Mouse (Mus musculus): ENCODE results near the gene Dgka. TPM values are rescaled to one million over a fixed set of nuclear protein-coding genes. Genes with fewer than 3 reads are reported as not detected.
"Not testable (repeated sequence)": the region's sequence is repeated elsewhere in the genome, so short reads cannot be mapped to it uniquely, and the experiment has no call there.

The Dgka gene
- polyA plus RNA-seq, 1 experiment from 2014 or later: 6.8 TPM

GRCm38 (mm10) chr10:128725466-128725865 is 19.2 kb downstream of the Dgka start:
- WGBS: 91% methylated on average over 4 of the region's 4 CpGs
- not testable (repeated sequence) for H3K9me3 ChIP-seq; H3K9ac ChIP-seq; H3K27ac ChIP-seq; H3K4me1 ChIP-seq; ATAC-seq (ENCODE audit: low FRiP score, low read depth); H3K4me3 ChIP-seq; H3K27me3 ChIP-seq (replicated peaks); H3K4me2 ChIP-seq (replicated peaks); H3K36me3 ChIP-seq

- 90% methylated on average over 19 of the region's 19 CpGs for WGBS
- H3K9me3 ChIP-seq: no peaks in the 10 kb centered on the region
- H3K4me1 ChIP-seq: no peaks in the 10 kb centered on the region
- H3K4me2 ChIP-seq (replicated peaks): no peak overlapping the region
- H3K9ac ChIP-seq: no peak overlapping the region
- ATAC-seq (ENCODE audit: low FRiP score, low read depth): no peak
- H3K27me3 ChIP-seq (replicated peaks): no peaks in the 10 kb centered on the region
- no peaks in the 10 kb centered on the region for H3K36me3 ChIP-seq
- no peak overlapping the region for H3K4me3 ChIP-seq
- H3K27ac ChIP-seq: no peak overlapping the region
Observed at GRCm38 (mm10) chr10:128715559-128716537, 28.8 kb downstream of the Dgka start.

- H3K4me2 ChIP-seq (replicated peaks); H3K9ac ChIP-seq; H3K9me3 ChIP-seq; H3K4me3 ChIP-seq; H3K4me1 ChIP-seq; H3K36me3 ChIP-seq; H3K27me3 ChIP-seq (replicated peaks); H3K27ac ChIP-seq; ATAC-seq (ENCODE audit: low FRiP score, low read depth): not testable (repeated sequence)
- WGBS: 96% methylated on average over 7 of the region's 7 CpGs
Observed at GRCm38 (mm10) chr10:128711318-128711717, 33.3 kb downstream of the Dgka start.

GRCm38 (mm10) chr10:128705317-128705693 is 39.4 kb downstream of the Dgka start:
- no peak overlapping the region for H3K9ac ChIP-seq
- WGBS: 7% methylated on average over 11 of the region's 11 CpGs

GRCm38 (mm10) chr10:128704491-128705316 is 40.0 kb downstream of the Dgka start, which contains the start of gene Cdk2:
Gene Cdk2 (minus strand): TSS chr10:128705031.
- WGBS: under 1% methylated on average over 62 of the region's 62 CpGs
- H3K4me1 ChIP-seq: peaks cover 16% of the 10 kb centered on the region
- H3K36me3 ChIP-seq: peaks cover 10% of the 10 kb centered on the region
- peak within 1 kb of the TSS; percentile 75 for H3K4me3 ChIP-seq
- no peaks in the 10 kb centered on the region for H3K9me3 ChIP-seq
- no peaks in the 10 kb centered on the region for H3K27me3 ChIP-seq (replicated peaks)
- ATAC-seq (ENCODE audit: low FRiP score, low read depth): peak; percentile 96
- peak within 1 kb of the TSS; percentile 65 for H3K9ac ChIP-seq
- H3K27ac ChIP-seq: peak within 1 kb of the TSS; percentile 66; the same call in 1 of the 2 replicates
- H3K4me2 ChIP-seq (replicated peaks): peak within 1 kb of the TSS; percentile 84

More at GRCm38 (mm10) chr10:128705317-128705693, 39.4 kb downstream of the Dgka start:
- Histone ChIP-seq H3K9me3 (no peaks in the 10 kb centered on the region), H3K27ac (no peak overlapping the region), H3K4me2 (replicated peaks) (peak overlapping the region; percentile 84), H3K27me3 (replicated peaks) (no peaks in the 10 kb centered on the region), H3K4me3 (no peak overlapping the region), H3K36me3 (peaks cover 8% of the 10 kb centered on the region), H3K4me1 (peaks cover 16% of the 10 kb centered on the region)
- peak; percentile 9; the same call in 1 of the 2 replicates for ATAC-seq (ENCODE audit: low FRiP score, low read depth)

- WGBS: 18% methylated on average over 4 of the region's 4 CpGs
- Histone ChIP-seq H3K27me3 (replicated peaks) (no peaks in the 10 kb centered on the region), H3K4me3 (peak within 1 kb of the TSS; percentile 75), H3K27ac (peak within 1 kb of the TSS; percentile 66; the same call in 1 of the 2 replicates), H3K9me3 (no peaks in the 10 kb centered on the region), H3K4me1 (peaks cover 16% of the 10 kb centered on the region), H3K9ac (peak within 1 kb of the TSS; percentile 65), H3K36me3 (peaks cover 18% of the 10 kb centered on the region), H3K4me2 (replicated peaks) (peak within 1 kb of the TSS; percentile 84)
- no peak for ATAC-seq (ENCODE audit: low FRiP score, low read depth)
Observed at GRCm38 (mm10) chr10:128703895-128704294, 40.8 kb downstream of the Dgka start, which contains the start of gene Pmel. Gene Pmel (plus strand): TSS chr10:128704195.

GRCm38 (mm10) chr10:128702328-128703007 is 42.2 kb downstream of the Dgka start:
- Histone ChIP-seq H3K27me3 (replicated peaks) (no peaks in the 10 kb centered on the region), H3K4me1 (peaks cover 16% of the 10 kb centered on the region), H3K4me2 (replicated peaks) (no peak overlapping the region), H3K27ac (no peak overlapping the region), H3K4me3 (no peak overlapping the region), H3K9ac (no peak overlapping the region), H3K9me3 (no peaks in the 10 kb centered on the region), H3K36me3 (peaks cover 21% of the 10 kb centered on the region)
- 89% methylated on average over 6 of the region's 6 CpGs for WGBS
- no peak for ATAC-seq (ENCODE audit: low FRiP score, low read depth)

GRCm38 (mm10) chr10:128700712-128701111 is 43.9 kb downstream of the Dgka start:
- ATAC-seq (ENCODE audit: low FRiP score, low read depth): no peak
- peaks cover 16% of the 10 kb centered on the region for H3K4me1 ChIP-seq
- H3K4me2 ChIP-seq (replicated peaks): no peak overlapping the region
- 96% methylated on average over 5 of the region's 5 CpGs for WGBS
- H3K9me3 ChIP-seq: no peaks in the 10 kb centered on the region
- no peak overlapping the region for H3K4me3 ChIP-seq
- H3K9ac ChIP-seq: no peak overlapping the region
- peaks cover 21% of the 10 kb centered on the region for H3K36me3 ChIP-seq
- no peaks in the 10 kb centered on the region for H3K27me3 ChIP-seq (replicated peaks)
- no peak overlapping the region for H3K27ac ChIP-seq

GRCm38 (mm10) chr10:128699611-128700010 is 45.0 kb downstream of the Dgka start:
- no peak for ATAC-seq (ENCODE audit: low FRiP score, low read depth)
- H3K36me3 ChIP-seq: peaks cover 21% of the 10 kb centered on the region
- WGBS: 83% methylated on average over 11 of the region's 11 CpGs

GRCm38 (mm10) chr10:128699006-128699405 is 45.6 kb downstream of the Dgka start:
- H3K4me3 ChIP-seq: no peak overlapping the region
- H3K4me2 ChIP-seq (replicated peaks): no peak overlapping the region
- peaks cover 21% of the 10 kb centered on the region for H3K36me3 ChIP-seq
- no peak overlapping the region for H3K27ac ChIP-seq
- no peaks in the 10 kb centered on the region for H3K9me3 ChIP-seq
- H3K9ac ChIP-seq: no peak overlapping the region
- no peaks in the 10 kb centered on the region for H3K27me3 ChIP-seq (replicated peaks)
- peaks cover 17% of the 10 kb centered on the region for H3K4me1 ChIP-seq
- ATAC-seq (ENCODE audit: low FRiP score, low read depth): no peak
- WGBS: 88% methylated on average over 5 of the region's 5 CpGs

More at GRCm38 (mm10) chr10:128699611-128700010, 45.0 kb downstream of the Dgka start:
- Histone ChIP-seq H3K27me3 (replicated peaks) (no peaks in the 10 kb centered on the region), H3K9ac (no peak overlapping the region), H3K27ac (no peak overlapping the region), H3K4me3 (no peak overlapping the region), H3K4me1 (peaks cover 20% of the 10 kb centered on the region), H3K9me3 (no peaks in the 10 kb centered on the region), H3K4me2 (replicated peaks) (no peak overlapping the region)

GRCm38 (mm10) chr10:128697072-128697725 is 47.5 kb downstream of the Dgka start:
- H3K4me2 ChIP-seq (replicated peaks): peak overlapping the region; percentile 57
- no peaks in the 10 kb centered on the region for H3K27me3 ChIP-seq (replicated peaks)
- 96% methylated on average over 6 of the region's 6 CpGs for WGBS
- H3K9me3 ChIP-seq: no peaks in the 10 kb centered on the region
- H3K36me3 ChIP-seq: peaks cover 21% of the 10 kb centered on the region
- no peak overlapping the region for H3K4me3 ChIP-seq
- ATAC-seq (ENCODE audit: low FRiP score, low read depth): no peak
- H3K4me1 ChIP-seq: peaks cover 9% of the 10 kb centered on the region
- H3K9ac ChIP-seq: no peak overlapping the region
- H3K27ac ChIP-seq: no peak overlapping the region
